Mouse (Mus musculus) neural tube, embryonic 14.5 days (tissue): ENCODE results near the gene Snap91. TPM values are rescaled to one million over a fixed set of nuclear protein-coding genes. Genes with fewer than 3 reads are reported as not detected.

Source experiments
- ATAC-seq: fragments of 200-750 bp; cut with Nextera tagmentation; 2 replicates; pipeline ENCODE4 v1.8.0; 2017; ENCODE audit warnings: low read depth, mild to moderate bottlenecking, moderate TSS enrichment, moderate library complexity
- H3K27ac ChIP-seq: fragments of 300-500 bp; sonication (generic); 2 replicates; pipeline ENCODE4 v1.5.1; 2014; ENCODE audit warnings: low read depth, mild to moderate bottlenecking, control low read depth, low read length, moderate library complexity, mixed read lengths
- H3K27me3 ChIP-seq: fragments of 300-500 bp; sonication (generic); 2 replicates; pipeline ENCODE4 v1.6.1; 2014; ENCODE audit warnings: low read length; ENCODE audit not compliant: control insufficient read depth, insufficient read depth
- H3K36me3 ChIP-seq: fragments of 300-500 bp; sonication (generic); 2 replicates; pipeline ENCODE4 v1.6.1; 2014; ENCODE audit warnings: low read length, mixed read lengths; ENCODE audit not compliant: control insufficient read depth, insufficient read depth
- H3K4me1 ChIP-seq: fragments of 300-500 bp; sonication (generic); 2 replicates; pipeline ENCODE4 v1.6.1; 2014; ENCODE audit warnings: low read length; ENCODE audit not compliant: control insufficient read depth, insufficient read depth
- H3K4me2 ChIP-seq: fragments of 300-500 bp; sonication (generic); 2 replicates; pipeline ENCODE4 v1.6.1; 2014; ENCODE audit warnings: mild to moderate bottlenecking, low read depth, low read length, control low read depth
- H3K4me3 ChIP-seq: fragments of 300-500 bp; sonication (generic); 2 replicates; pipeline ENCODE4 v1.5.1; 2014; ENCODE audit warnings: low read depth, low read length, control low read depth, mixed read lengths
- H3K9ac ChIP-seq: fragments of 300-500 bp; sonication (generic); replicated peaks from 2 replicates; pipeline ENCODE4 v1.6.1; 2014; ENCODE audit warnings: low read depth, mild to moderate bottlenecking, control low read depth, low read length, mixed read lengths
- H3K9me3 ChIP-seq: fragments of 300-500 bp; sonication (generic); 2 replicates; pipeline ENCODE4 v1.6.1; 2016; ENCODE audit warnings: low read length; ENCODE audit not compliant: control insufficient read depth
- WGBS: fragments of 180-500 bp; shearing (Covaris S2); extraction: QIAGEN DNeasy Blood & Tissue Kit; methylation state at CpG from one replicate; pipeline ENCODE4 v1.1.7; 2014; 5-methylcytosine and 5-hydroxymethylcytosine counted together
- polyA plus RNA-seq: library from polyadenylated mRNA; unstranded; fragments of >200 nt; fragmentation: Nextera tagmentation; extraction: Ambion mirVana; gene quantifications from 2 replicates; pipeline ENCODE4 v1.2.1, GENCODE M21; 2014

The Snap91 gene
- polyA plus RNA-seq, 1 experiment from 2014 or later, result 93.0 TPM

DNA sequence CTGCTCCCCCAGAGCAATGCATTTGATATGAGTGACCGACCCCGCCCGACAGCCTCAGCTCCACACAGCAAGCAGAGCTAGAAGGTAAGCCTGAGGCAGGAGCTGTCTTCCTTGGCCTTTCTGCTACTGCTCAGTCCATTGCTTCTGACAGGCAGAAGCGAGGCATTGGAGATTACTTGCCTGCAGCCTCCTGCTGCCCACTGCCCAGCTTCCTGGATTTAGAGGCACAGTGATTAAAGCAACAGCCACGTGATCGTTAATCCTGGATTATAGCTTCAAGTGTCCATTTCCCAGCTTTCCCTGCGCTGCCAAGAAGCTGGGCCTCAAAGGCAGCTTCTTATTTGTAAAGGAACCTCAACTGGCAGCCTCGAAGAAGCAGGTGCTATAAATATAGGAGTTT is 51.4 kb downstream of the Snap91 start:
- peaks cover 7% of the 10 kb centered on the region; the same call in 1 of the 2 replicates for H3K36me3 ChIP-seq
- no peak for ATAC-seq
- no peaks in the 10 kb centered on the region for H3K27me3 ChIP-seq
- H3K27ac ChIP-seq, result no peak overlapping the region
- 66% methylated on average over 8 of the region's 8 CpGs for WGBS
- H3K4me2 ChIP-seq, result no peak overlapping the region
- H3K4me3 ChIP-seq, result no peak overlapping the region
- H3K9ac ChIP-seq, result no peak overlapping the region
- no peaks in the 10 kb centered on the region for H3K9me3 ChIP-seq
- no peaks in the 10 kb centered on the region for H3K4me1 ChIP-seq

DNA sequence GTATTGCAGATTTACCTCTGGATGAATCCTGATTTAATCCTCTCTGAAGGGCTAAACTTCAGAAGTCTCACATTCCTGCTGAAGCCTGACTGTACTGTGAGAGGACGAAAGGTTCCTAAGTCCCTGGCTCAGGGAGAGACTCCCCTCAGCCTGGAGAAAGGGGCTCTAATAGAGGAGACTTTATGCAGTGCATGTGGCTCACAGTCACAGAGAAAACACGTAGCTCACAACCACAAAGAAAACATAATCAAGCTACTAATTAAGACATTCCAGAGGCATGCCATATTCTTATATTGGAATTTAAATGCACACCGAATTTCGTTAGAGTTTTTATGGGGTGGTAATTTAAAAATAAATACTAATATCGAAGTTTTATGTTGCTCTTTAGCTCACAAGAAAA is 61.1 kb downstream of the Snap91 start:
- H3K27ac ChIP-seq, result no peak overlapping the region
- no peak overlapping the region for H3K9ac ChIP-seq
- no peaks in the 10 kb centered on the region for H3K27me3 ChIP-seq
- peaks cover 8% of the 10 kb centered on the region; the same call in 1 of the 2 replicates for H3K36me3 ChIP-seq
- no peak for ATAC-seq
- H3K4me2 ChIP-seq, result no peak overlapping the region
- H3K4me3 ChIP-seq, result no peak overlapping the region
- H3K4me1 ChIP-seq, result no peaks in the 10 kb centered on the region
- no peaks in the 10 kb centered on the region for H3K9me3 ChIP-seq
- 86% methylated on average over 5 of the region's 5 CpGs for WGBS

DNA sequence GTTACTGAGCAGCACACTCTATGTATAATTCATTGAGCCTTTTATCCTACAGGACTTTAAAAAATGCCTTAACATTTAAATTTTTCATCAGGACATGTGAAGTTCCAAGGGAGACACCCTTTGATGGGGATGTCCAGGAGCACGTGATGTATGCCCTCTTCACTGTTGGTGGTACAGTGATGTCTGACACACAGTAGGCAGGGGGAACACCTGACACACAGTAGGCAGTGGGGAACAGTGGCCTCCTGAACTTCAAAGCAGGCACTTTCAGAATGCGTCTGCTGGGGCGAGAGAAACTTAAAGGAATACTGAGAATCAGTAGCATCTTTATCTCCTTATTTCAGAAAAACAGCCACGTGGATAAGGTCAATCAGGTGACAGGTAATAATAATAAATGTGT is 62.8 kb downstream of the Snap91 start:
- H3K4me3 ChIP-seq, result no peak overlapping the region
- 0 out of 2 replicates have a peak, but pooled peaks cover 5% of the 10 kb centered on the region for H3K36me3 ChIP-seq
- no peaks in the 10 kb centered on the region for H3K27me3 ChIP-seq
- no peaks in the 10 kb centered on the region for H3K4me1 ChIP-seq
- no peak for ATAC-seq
- WGBS, result 69% methylated on average over 4 of the region's 4 CpGs
- H3K9me3 ChIP-seq, result no peaks in the 10 kb centered on the region
- H3K27ac ChIP-seq, result no peak overlapping the region
- H3K9ac ChIP-seq, result no peak overlapping the region
- H3K4me2 ChIP-seq, result no peak overlapping the region

DNA sequence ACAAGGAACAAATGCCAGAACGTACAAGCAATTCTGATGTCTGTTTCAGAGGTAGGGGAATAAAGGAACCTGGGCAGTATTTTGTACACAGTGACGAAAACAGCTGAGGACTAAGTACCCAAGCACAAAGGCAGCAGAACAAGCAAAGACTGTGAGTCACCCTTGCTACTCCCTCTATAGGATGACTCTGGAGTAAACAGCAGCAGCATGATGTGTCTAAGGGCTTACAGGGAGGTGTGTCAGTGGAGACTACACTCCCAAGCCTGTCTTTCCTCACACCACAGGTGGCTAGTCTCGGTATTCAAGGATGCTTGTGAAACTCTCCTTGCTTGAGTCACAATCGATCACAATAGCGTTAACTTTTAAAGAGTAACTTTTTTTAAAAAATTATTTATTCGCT is 66.1 kb downstream of the Snap91 start:
- Histone ChIP-seq H3K4me1 (no peaks in the 10 kb centered on the region), H3K27me3 (no peaks in the 10 kb centered on the region), H3K9me3 (no peaks in the 10 kb centered on the region), H3K4me3 (no peak overlapping the region), H3K9ac (no peak overlapping the region), H3K27ac (no peak overlapping the region), H3K36me3 (no peaks in the 10 kb centered on the region), H3K4me2 (no peak overlapping the region)
- 73% methylated on average over 6 of the region's 6 CpGs for WGBS
- no peak for ATAC-seq

DNA sequence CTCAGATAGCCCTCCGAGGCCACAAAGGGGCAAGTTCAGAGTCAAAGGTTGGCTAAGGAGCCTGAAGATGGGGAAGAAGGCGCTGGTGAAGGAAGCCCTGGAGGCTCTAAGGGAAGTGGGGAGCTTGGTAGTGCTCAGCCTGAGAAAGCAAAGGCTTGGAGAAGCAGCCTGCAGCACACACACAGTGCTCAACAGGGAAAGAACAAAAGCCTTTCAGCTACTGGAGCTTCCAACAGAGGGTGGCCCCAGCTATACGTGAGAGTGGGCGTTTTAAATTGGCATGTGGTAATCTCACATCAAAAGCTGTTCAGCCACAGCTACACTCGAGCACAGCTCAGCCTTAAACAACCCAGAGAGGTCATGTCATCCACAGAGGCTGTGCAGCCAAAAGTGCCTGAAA is 67.1 kb downstream of the Snap91 start:
- Histone ChIP-seq H3K4me3 (no peak overlapping the region), H3K9me3 (no peaks in the 10 kb centered on the region), H3K27ac (no peak overlapping the region), H3K4me1 (no peaks in the 10 kb centered on the region), H3K4me2 (no peak overlapping the region), H3K36me3 (no peaks in the 10 kb centered on the region), H3K9ac (no peak overlapping the region), H3K27me3 (no peaks in the 10 kb centered on the region)
- no peak for ATAC-seq
- 25% methylated on average over 5 of the region's 5 CpGs for WGBS

DNA sequence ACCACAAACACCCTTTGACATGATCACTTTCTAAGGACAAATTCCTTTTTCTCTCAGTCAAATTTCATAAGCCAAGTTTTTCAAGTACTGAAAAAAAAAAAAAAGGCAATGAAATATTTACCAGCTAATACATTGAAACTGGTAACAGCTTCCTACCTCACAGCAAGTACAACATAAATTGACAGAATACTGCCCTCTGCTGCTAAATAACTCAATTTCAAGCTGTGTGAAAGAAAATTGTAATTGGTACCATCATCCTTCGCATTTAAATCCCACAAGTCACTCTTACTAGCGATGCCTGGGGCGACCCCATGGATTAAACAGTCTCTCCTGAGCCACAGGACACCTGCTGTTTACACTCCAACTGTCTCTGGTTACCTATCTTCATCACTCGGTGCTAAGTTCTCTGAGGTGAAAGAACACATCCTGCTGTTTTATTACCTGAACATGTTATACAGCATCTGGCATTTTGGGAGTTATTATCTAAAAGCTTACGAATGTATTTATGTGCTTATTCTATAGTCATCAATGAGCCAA is 69.7 kb downstream of the Snap91 start:
- Histone ChIP-seq H3K36me3 (no peaks in the 10 kb centered on the region), H3K27ac (no peak overlapping the region), H3K4me1 (no peaks in the 10 kb centered on the region), H3K27me3 (no peaks in the 10 kb centered on the region), H3K9me3 (no peaks in the 10 kb centered on the region), H3K4me2 (no peak overlapping the region), H3K4me3 (no peak overlapping the region), H3K9ac (no peak overlapping the region)
- WGBS, result 29% methylated on average over 5 of the region's 5 CpGs
- ATAC-seq, result peak; percentile 54; the same call in 1 of the 2 replicates

DNA sequence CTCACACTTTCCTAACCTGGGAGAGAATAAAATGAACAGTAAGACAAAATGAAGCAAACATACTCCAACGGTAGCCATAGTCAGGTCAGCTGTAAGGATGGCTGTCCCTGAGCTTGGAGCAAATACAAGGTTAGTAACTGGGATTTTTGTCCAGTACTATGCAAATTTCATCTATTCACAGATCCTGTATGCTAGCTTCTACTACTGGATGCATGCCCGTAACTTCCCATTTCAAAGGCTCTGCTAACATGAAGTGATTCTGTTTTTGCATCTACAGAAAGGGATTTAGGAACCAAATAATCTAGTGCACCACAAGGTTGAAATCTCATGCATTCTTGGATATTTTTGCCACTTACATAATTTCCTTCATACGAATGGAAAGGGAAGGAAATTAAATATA is 70.2 kb downstream of the Snap91 start:
- Histone ChIP-seq H3K4me2 (no peak overlapping the region), H3K36me3 (no peaks in the 10 kb centered on the region), H3K9ac (no peak overlapping the region), H3K27ac (no peak overlapping the region), H3K9me3 (no peaks in the 10 kb centered on the region), H3K4me1 (no peaks in the 10 kb centered on the region), H3K4me3 (no peak overlapping the region), H3K27me3 (no peaks in the 10 kb centered on the region)
- 81% methylated on average over 3 of the region's 3 CpGs for WGBS
- ATAC-seq, result no peak

DNA sequence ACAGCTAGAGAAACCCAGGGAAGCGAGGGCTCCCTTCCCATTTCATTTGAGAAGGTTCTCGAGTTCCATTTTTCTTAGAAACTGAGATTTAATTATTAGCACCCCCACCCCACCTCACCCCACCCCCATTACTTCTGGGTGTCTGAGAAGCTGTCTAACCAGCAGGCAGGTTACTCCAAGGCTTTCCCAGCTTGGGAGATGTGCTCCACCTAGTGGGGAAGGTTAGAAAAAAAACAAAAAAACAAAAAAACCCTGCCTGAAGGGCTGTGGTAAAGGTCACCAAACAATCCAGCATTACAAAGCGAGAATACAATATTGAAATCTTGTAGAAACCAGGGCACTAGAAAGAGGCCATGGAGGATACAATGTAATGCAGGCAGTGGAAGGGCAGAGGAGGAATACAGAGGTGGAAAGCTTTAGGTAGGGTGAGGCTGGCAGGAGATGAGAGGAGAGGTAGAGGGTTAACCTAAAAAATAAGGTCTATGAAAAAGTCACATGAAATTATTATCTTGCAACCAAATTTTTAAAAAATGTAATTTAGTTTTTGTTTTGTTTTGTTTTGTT is 79.8 kb downstream of the Snap91 start:
- 31% methylated on average over 3 of the region's 3 CpGs for whole genome bisulfite sequencing
- no peak overlapping the region for H3K9ac ChIP-seq
- H3K4me1 ChIP-seq, result no peaks in the 10 kb centered on the region
- no peak overlapping the region for H3K4me3 ChIP-seq
- no peak overlapping the region for H3K4me2 ChIP-seq
- H3K36me3 ChIP-seq, result peaks cover 16% of the 10 kb centered on the region
- peak; percentile 60; the same call in 1 of the 2 replicates for ATAC-seq
- H3K27me3 ChIP-seq, result no peaks in the 10 kb centered on the region
- no peaks in the 10 kb centered on the region for H3K9me3 ChIP-seq
- H3K27ac ChIP-seq, result no peak overlapping the region

DNA sequence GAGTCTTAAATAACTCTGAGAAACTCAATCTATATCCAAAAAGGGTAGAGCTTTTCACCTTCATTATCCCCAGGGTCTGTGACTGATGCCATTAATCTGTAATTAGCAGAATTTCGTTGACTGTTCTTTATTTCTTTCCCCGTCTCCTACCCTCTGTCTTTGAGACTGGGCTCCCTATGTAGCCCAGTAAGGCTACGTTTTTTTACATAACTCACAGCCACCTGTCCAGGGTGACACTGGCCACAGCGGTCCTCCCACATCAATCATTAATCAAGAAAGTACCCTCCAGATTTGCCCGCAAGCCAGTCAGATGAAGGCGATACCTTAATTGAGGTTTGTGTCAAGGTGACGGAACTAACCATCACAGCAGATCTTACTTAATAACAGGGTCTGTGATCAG is 81.4 kb downstream of the Snap91 start:
- H3K4me1 ChIP-seq, result no peaks in the 10 kb centered on the region
- 85% methylated on average over 7 of the region's 7 CpGs for WGBS
- H3K36me3 ChIP-seq, result peaks cover 14% of the 10 kb centered on the region
- no peak overlapping the region for H3K9ac ChIP-seq
- no peak overlapping the region for H3K4me2 ChIP-seq
- H3K27ac ChIP-seq, result no peak overlapping the region
- no peaks in the 10 kb centered on the region for H3K9me3 ChIP-seq
- no peak for ATAC-seq
- no peaks in the 10 kb centered on the region for H3K27me3 ChIP-seq
- H3K4me3 ChIP-seq, result no peak overlapping the region
